ENCODE assay signal across 33 mouse cellular contexts in genomic region chr5:89457554-89458062, GRCm38 (mm10). TPM values are rescaled to one million over a fixed set of nuclear protein-coding genes. Genes with fewer than 3 reads are reported as not detected.
DNase-seq lines count a peak whose midpoint lies in the region; ATAC-seq and TF ChIP-seq lines count a peak whose summit lies in the region.
"Had no signal": no experiment of that assay in that cellular context is flagged by ENCODE, and none has a peak within 500 bp of the region (broad histone marks: within the 10 kb centered on the region; RNA-seq: fewer than 3 reads in every experiment).

Gene Gc (minus strand): TSS chr5:89457898.

- POLR2A ChIA-PET in Patski (lab: Charles Lee), result interaction anchor here (1.1 kb wide), 1 partner anchor 10 kb away, joined by 3 read pairs; no protein-coding TSS in a partner anchor

- CTCF ChIA-PET in Patski (lab: Charles Lee), result interaction anchor here (0.9 to 5.8 kb wide), 5 partner anchors 13 to 48 kb away, joined by 3 to 35 read pairs (median 3); no protein-coding TSS in a partner anchor

- H3K4me3 ChIP-seq in erythroblast, embryonic 14.5 days (replicated peaks), result peak within 1 kb of the TSS; percentile 30
- no peak within 1 kb of the TSS for H3K4me3 ChIP-seq in intestine, embryonic 15.5 days (replicated peaks)
- H3K4me3 ChIP-seq in liver, embryonic 14.5 days (ENCODE audit: insufficient read depth in 1 of 2, low read depth in 2 of 2, low read length in 2 of 2), result peak within 1 kb of the TSS; percentile 35 to 37
- H3K4me3 ChIP-seq in lung, adult 2 months (replicated peaks; ENCODE audit: extremely low read depth, low read depth, low read length), result no peak within 1 kb of the TSS
- no peak within 1 kb of the TSS for H3K4me3 ChIP-seq in hindbrain, embryonic 10.5 days
- H3K4me3 ChIP-seq: embryonic facial prominence, embryonic 13.5 days; forebrain, embryonic 13.5 days; layer of hippocampus, adult 2 months; midbrain, embryonic 15.5 days; neural tube, embryonic 15.5 days had no signal

- in situ Hi-C loops in Patski (cut with MboI; ENCODE audit: low pct_unique_long_range_greater_than_20kb), result loop anchor here (5.0 to 25.0 kb wide), 3 partner anchors 40 to 1430 kb away; partner anchors contain the start of genes Ankrd17, Cxcl1 and Gm9958

- no peak within 1 kb of the TSS for H3K9ac ChIP-seq in intestine, embryonic 15.5 days
- H3K9ac ChIP-seq in liver, embryonic 14.5 days (replicated peaks), result no peak within 1 kb of the TSS; the same call in 1 of the 2 replicates
- H3K9ac ChIP-seq: embryonic facial prominence, embryonic 13.5 days; forebrain, embryonic 13.5 days; midbrain, embryonic 15.5 days; neural tube, embryonic 15.5 days had no signal

- H3K4me1 ChIP-seq in erythroblast, embryonic 14.5 days (ENCODE audit: control insufficient read depth), result no peaks in the 10 kb centered on the region
- no peaks in the 10 kb centered on the region for H3K4me1 ChIP-seq in intestine, embryonic 15.5 days (replicated peaks)
- H3K4me1 ChIP-seq in liver, embryonic 14.5 days (replicated peaks; ENCODE audit: control insufficient read depth in 2 of 2, insufficient read depth in 2 of 2, low read length in 1 of 2), result no peaks in the 10 kb centered on the region
- H3K4me1 ChIP-seq in lung, adult 2 months (ENCODE audit: control insufficient read depth, insufficient read depth, low read length), result no peaks in the 10 kb centered on the region
- no peaks in the 10 kb centered on the region for H3K4me1 ChIP-seq in hindbrain, embryonic 10.5 days (replicated peaks)
- H3K4me1 ChIP-seq: embryonic facial prominence, embryonic 13.5 days; forebrain, embryonic 13.5 days; midbrain, embryonic 15.5 days; neural tube, embryonic 15.5 days had no signal

- TF ChIP-seq CTCF in Patski (IDR thresholded peaks at IDR 0.05), result no peak
- no peak for TF ChIP-seq CTCF in liver, embryonic 14.5 days (IDR thresholded peaks at IDR 0.05; ENCODE audit: low read depth)
- TF ChIP-seq CTCF in lung, adult 2 months (IDR thresholded peaks at IDR 0.05; ENCODE audit: insufficient read depth, low read length), result no peak

- WGBS in intestine, embryonic 15.5 days, result 61% methylated on average over 5 of the region's 5 CpGs
- WGBS in liver, embryonic 14.5 days (ENCODE audit: insufficient replicate concordance), result 46% methylated on average over 5 of the region's 5 CpGs
- 59% methylated on average over 5 of the region's 5 CpGs for WGBS in lung, adult 2 months
- 75% methylated on average over 5 of the region's 5 CpGs for WGBS in hindbrain, embryonic 10.5 days

- no peak for ATAC-seq in erythroblast, adult 5-6 weeks (replicated peaks; ENCODE audit: low FRiP score, poor library complexity, severe bottlenecking)
- ATAC-seq in Patski, result no peak
- ATAC-seq in intestine, embryonic 15.5 days, result peak; percentile 61; the same call in 1 of the 2 replicates
- ATAC-seq in liver, embryonic 14.5 days (ENCODE audit: insufficient read depth), result 0 out of 2 replicates have a peak, but pooled peaks have one; percentile 26
- ATAC-seq: forebrain, embryonic 13.5 days; hindbrain, embryonic 16.5 days; midbrain, embryonic 15.5 days had no signal

- no peak for DNase-seq in Patski (ENCODE audit: low read depth, low spot score)
- no peak for DNase-seq in liver, embryonic 14.5 days (ENCODE audit: low read depth in 3 of 3, low spot score in 3 of 3)
- DNase-seq in lung, adult 2 months, result no peak
- no peak for DNase-seq in hindbrain, embryonic 10.5 days (ENCODE audit: low spot score)
- no peak for DNase-seq in thymus, postnatal 14 days
- DNase-seq: cerebellum, adult 18-20 months; cerebellum, postnatal 10 days; gastrocnemius, postnatal 10 days; heart, postnatal 14 days; kidney, adult 11 months; kidney, postnatal 36 days; left cerebral cortex, postnatal 4 days; retina, postnatal 1 day; right cerebral cortex, postnatal 14 days; thymus, adult 18-20 months; thymus, postnatal 36 days had no signal

- H3K27ac ChIP-seq in intestine, embryonic 15.5 days, result no peak within 1 kb of the TSS
- H3K27ac ChIP-seq in liver, embryonic 14.5 days, result no peak within 1 kb of the TSS
- no peak within 1 kb of the TSS for H3K27ac ChIP-seq in hindbrain, embryonic 10.5 days
- H3K27ac ChIP-seq: embryonic facial prominence, embryonic 13.5 days; forebrain, embryonic 13.5 days; layer of hippocampus, adult 2 months; macrophage; midbrain, embryonic 15.5 days; neural tube, embryonic 15.5 days had no signal

- no peaks in the 10 kb centered on the region; the same call in 1 of the 2 replicates for H3K9me3 ChIP-seq in erythroblast, embryonic 14.5 days (ENCODE audit: control insufficient read depth, low read length)
- H3K9me3 ChIP-seq in intestine, embryonic 15.5 days, result no peaks in the 10 kb centered on the region
- H3K9me3 ChIP-seq in liver, embryonic 14.5 days (ENCODE audit: control insufficient read depth, low read length), result no peaks in the 10 kb centered on the region
- no peaks in the 10 kb centered on the region for H3K9me3 ChIP-seq in hindbrain, embryonic 10.5 days
- H3K9me3 ChIP-seq: embryonic facial prominence, embryonic 13.5 days; forebrain, embryonic 13.5 days; midbrain, embryonic 15.5 days; neural tube, embryonic 15.5 days had no signal

- H3K36me3 ChIP-seq in erythroblast, embryonic 14.5 days (ENCODE audit: control insufficient read depth), result no peaks in the 10 kb centered on the region
- H3K36me3 ChIP-seq in intestine, embryonic 15.5 days, result no peaks in the 10 kb centered on the region
- no peaks in the 10 kb centered on the region for H3K36me3 ChIP-seq in liver, embryonic 14.5 days (replicated peaks; ENCODE audit: control insufficient read depth, insufficient read depth, low read depth)
- H3K36me3 ChIP-seq in hindbrain, embryonic 10.5 days, result no peaks in the 10 kb centered on the region
- H3K36me3 ChIP-seq: embryonic facial prominence, embryonic 13.5 days; midbrain, embryonic 15.5 days; neural tube, embryonic 15.5 days had no signal

- no peak within 1 kb of the TSS for H3K4me2 ChIP-seq in intestine, embryonic 15.5 days (replicated peaks)
- peak within 1 kb of the TSS; percentile 4 for H3K4me2 ChIP-seq in liver, embryonic 14.5 days (ENCODE audit: low read depth)
- H3K4me2 ChIP-seq: embryonic facial prominence, embryonic 13.5 days; forebrain, embryonic 13.5 days; midbrain, embryonic 15.5 days; neural tube, embryonic 15.5 days had no signal

- TF ChIP-seq EP300 in liver, embryonic 14.5 days (IDR thresholded peaks at IDR 0.05; ENCODE audit: low read depth), result no peak

- TF ChIP-seq POLR2A in lung, adult 2 months (IDR thresholded peaks at IDR 0.05; ENCODE audit: borderline replicate concordance, extremely low read depth, low read depth, low read length), result no peak

- H3K27me3 ChIP-seq in erythroblast, embryonic 14.5 days (ENCODE audit: control insufficient read depth), result no peaks in the 10 kb centered on the region
- no peaks in the 10 kb centered on the region for H3K27me3 ChIP-seq in Patski
- no peaks in the 10 kb centered on the region for H3K27me3 ChIP-seq in intestine, embryonic 15.5 days (replicated peaks)
- no peaks in the 10 kb centered on the region for H3K27me3 ChIP-seq in liver, embryonic 14.5 days (ENCODE audit: control insufficient read depth, insufficient read depth, low read length)
- H3K27me3 ChIP-seq in hindbrain, embryonic 10.5 days (ENCODE audit: insufficient read depth, poor library complexity, severe bottlenecking), result no peaks in the 10 kb centered on the region
- H3K27me3 ChIP-seq: embryonic facial prominence, embryonic 13.5 days; forebrain, embryonic 13.5 days; midbrain, embryonic 15.5 days; neural tube, embryonic 15.5 days had no signal

RNA-seq across cellular contexts. Expression of gene Gc, which starts in this region (rescaled TPM):
- polyA plus RNA-seq in erythroblast, embryonic 14.5 days (2012), result not detected in 2 replicates
- total RNA-seq in erythroblast, adult 5-6 weeks (2015; ENCODE audit: low replicate concordance), result not detected in 2 replicates
- total RNA-seq in erythroblast, adult 5-6 weeks (2017; ENCODE audit: low replicate concordance), result not detected in 2 replicates
- polyA plus RNA-seq in Patski (2021), result 105 TPM
- 30.1 and 52.2 TPM in 2 replicates for polyA plus RNA-seq in intestine, embryonic 15.5 days (2015; fragmentation: Nextera tagmentation; extraction: Ambion mirVana)
- polyA plus RNA-seq in liver, embryonic 14.5 days (2012; rRNA removed), result 140 and 236 TPM in 2 replicates
- polyA plus RNA-seq in liver, embryonic 14.5 days (2014; fragmentation: Nextera tagmentation; extraction: Ambion mirVana), result 245 and 258 TPM in 2 replicates
- 0.53 and 1.7 TPM in 2 replicates for polyA plus RNA-seq in lung, adult 2 months (2012; rRNA removed)
- polyA plus RNA-seq in hindbrain, embryonic 10.5 days (2016; fragmentation: Nextera tagmentation; extraction: Ambion mirVana), result not detected in 2 replicates
- total RNA-seq: common myeloid progenitor, adult 5-6 weeks; granulocyte monocyte progenitor cell, adult 5-6 weeks; heart, postnatal 14 days; layer of hippocampus, adult 2 months; layer of hippocampus, postnatal 14 days; left cerebral cortex, postnatal 4 days; MEL had no signal
- polyA plus RNA-seq: embryonic facial prominence, embryonic 13.5 days; forebrain, embryonic 13.5 days; heart, embryonic 14.5 days; hindbrain, embryonic 11.5 days; macrophage; midbrain, embryonic 15.5 days; neural tube, embryonic 15.5 days; small intestine, adult 2 months had no signal

Comparison
In these comparisons a context has a peak if more than half of its experiments do, and no peak if none do; other contexts are left out.
1. RNA of gene Gc (polyA plus RNA-seq): 140 to 258 TPM in liver, embryonic 14.5 days, 105 TPM in Patski (single experiment) and 30.1 to 52.2 TPM in intestine, embryonic 15.5 days; 0.53 to 1.7 TPM in lung, adult 2 months, not detected in erythroblast, embryonic 14.5 days and not detected in hindbrain, embryonic 10.5 days; every median in the first group is over 10 times any median in the second.
2. H3K4me3 ChIP-seq: peak in erythroblast, embryonic 14.5 days (single experiment) and liver, embryonic 14.5 days (2 of 2); none in intestine, embryonic 15.5 days (single experiment), lung, adult 2 months (single experiment) and hindbrain, embryonic 10.5 days (single experiment).
3. ATAC-seq: peak in intestine, embryonic 15.5 days (single experiment) and liver, embryonic 14.5 days (single experiment); none in erythroblast, adult 5-6 weeks (single experiment) and Patski (single experiment).